Mouse (Mus musculus): ENCODE measurements around the gene Arsa. TPM values are rescaled to one million over a fixed set of nuclear protein-coding genes. Genes with fewer than 3 reads are reported as not detected.

Arsa gene
- polyA plus RNA-seq, 1 experiment from 2014 or later, result 19.8 TPM

DNA sequence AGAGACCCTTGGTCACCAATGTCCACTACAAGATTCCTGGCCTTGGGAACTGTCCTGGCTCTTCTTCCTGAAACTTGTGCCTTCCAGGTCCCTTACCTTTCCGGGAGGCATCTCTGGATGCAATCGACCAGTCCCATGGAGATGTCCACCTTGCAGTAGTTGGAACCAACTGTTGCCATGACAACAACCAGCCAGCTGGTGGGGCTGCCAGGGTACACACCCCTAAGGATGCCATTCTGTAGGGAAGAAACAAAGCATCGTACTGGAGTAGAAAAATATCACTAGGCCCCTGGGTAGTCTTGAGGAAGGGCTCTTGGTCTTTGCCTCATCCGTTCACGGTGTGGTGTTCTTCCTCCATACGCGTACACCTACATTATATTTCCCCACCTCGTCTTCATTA is 52.6 kb downstream of the Arsa start:
- ATAC-seq (ENCODE audit: low FRiP score), result no peak
- peaks cover 52% of the 10 kb centered on the region for H3K36me3 ChIP-seq
- H3K27me3 ChIP-seq, result no peaks in the 10 kb centered on the region
- H3K4me3 ChIP-seq, result no peak overlapping the region
- no peaks in the 10 kb centered on the region for H3K9me3 ChIP-seq (replicated peaks)
- no peak overlapping the region for H3K27ac ChIP-seq
- H3K4me2 ChIP-seq (replicated peaks), result no peak overlapping the region
- peaks cover 16% of the 10 kb centered on the region for H3K4me1 ChIP-seq
- H3K9ac ChIP-seq, result no peak overlapping the region
- 84% methylated on average over 8 of the region's 8 CpGs for WGBS

Other genes with a start within 250 kb of the Arsa start
- 81.1 and 95.5 TPM in 2 replicates for gene Sbf1, start 162.1 kb downstream of the Arsa start, polyA plus RNA-seq (2016; fragmentation: Nextera tagmentation; extraction: Ambion mirVana)
- gene Adm2, start 154.7 kb downstream of the Arsa start, polyA plus RNA-seq (2016; fragmentation: Nextera tagmentation; extraction: Ambion mirVana), result not detected in 2 replicates
- not detected in 2 replicates for gene Miox, start 143.0 kb downstream of the Arsa start, polyA plus RNA-seq (2016; fragmentation: Nextera tagmentation; extraction: Ambion mirVana)
- 42.5 and 47.3 TPM in 2 replicates for gene Lmf2, start 121.8 kb downstream of the Arsa start, polyA plus RNA-seq (2016; fragmentation: Nextera tagmentation; extraction: Ambion mirVana)
- 140 and 151 TPM in 2 replicates for gene Ncaph2, start 121.7 kb downstream of the Arsa start, polyA plus RNA-seq (2016; fragmentation: Nextera tagmentation; extraction: Ambion mirVana)
- 4.9 and 6.5 TPM in 2 replicates for gene Sco2, start 103.6 kb downstream of the Arsa start, polyA plus RNA-seq (2016; fragmentation: Nextera tagmentation; extraction: Ambion mirVana)
- gene Tymp, start 100.4 kb downstream of the Arsa start, polyA plus RNA-seq (2016; fragmentation: Nextera tagmentation; extraction: Ambion mirVana), result 1.4 and 1.6 TPM in 2 replicates
- gene Odf3b, start 98.1 kb downstream of the Arsa start, polyA plus RNA-seq (2016; fragmentation: Nextera tagmentation; extraction: Ambion mirVana), result 2.6 and 3.2 TPM in 2 replicates
- not detected in 2 replicates for gene Klhdc7b, start 92.5 kb downstream of the Arsa start, polyA plus RNA-seq (2016; fragmentation: Nextera tagmentation; extraction: Ambion mirVana)
- gene Syce3, start 66.9 kb downstream of the Arsa start, polyA plus RNA-seq (2016; fragmentation: Nextera tagmentation; extraction: Ambion mirVana), result not detected in 2 replicates
- gene Cpt1b, start 51.6 kb downstream of the Arsa start, polyA plus RNA-seq (2016; fragmentation: Nextera tagmentation; extraction: Ambion mirVana), result 1.2 TPM in 2 replicates
- 4.1 and 4.6 TPM in 2 replicates for gene C730034F03Rik, start 47.8 kb downstream of the Arsa start, polyA plus RNA-seq (2016; fragmentation: Nextera tagmentation; extraction: Ambion mirVana)
- gene Gm44502, start 47.7 kb downstream of the Arsa start, polyA plus RNA-seq (2016; fragmentation: Nextera tagmentation; extraction: Ambion mirVana), result not detected in 2 replicates
- 67.4 and 72.0 TPM in 2 replicates for gene Chkb, start 47.5 kb downstream of the Arsa start, polyA plus RNA-seq (2016; fragmentation: Nextera tagmentation; extraction: Ambion mirVana)
- 53.3 and 56.7 TPM in 2 replicates for gene Mapk8ip2, start 23.5 kb downstream of the Arsa start, polyA plus RNA-seq (2016; fragmentation: Nextera tagmentation; extraction: Ambion mirVana)
- 7.5 and 8.1 TPM in 2 replicates for gene Shank3, start 22.2 kb upstream of the Arsa start, polyA plus RNA-seq (2016; fragmentation: Nextera tagmentation; extraction: Ambion mirVana)
- gene Acr, start 90.9 kb upstream of the Arsa start, polyA plus RNA-seq (2016; fragmentation: Nextera tagmentation; extraction: Ambion mirVana), result 1.2 and 1.3 TPM in 2 replicates
- 61.3 and 71.5 TPM in 2 replicates for gene Rabl2, start 114.5 kb upstream of the Arsa start, polyA plus RNA-seq (2016; fragmentation: Nextera tagmentation; extraction: Ambion mirVana)

Measured in hindbrain, embryonic 12.5 days (tissue).